Mouse (Mus musculus) liver, adult 2 months (tissue): ENCODE measurements around the gene Nup210.

Experiments
- CTCF ChIP-seq: fragments of 200-500 bp; IDR thresholded peaks from 2 replicates; pipeline ENCODE4 v1.5.1; 2011; ENCODE audit warnings: low read depth, low read length, control low read depth
- POLR2A ChIP-seq: fragments of 200-500 bp; IDR thresholded peaks from 2 replicates; pipeline ENCODE4 v1.6.1; 2011; ENCODE audit warnings: low read length, control low read depth; ENCODE audit not compliant: insufficient read depth; ENCODE audit errors: extremely low read depth

DNA sequence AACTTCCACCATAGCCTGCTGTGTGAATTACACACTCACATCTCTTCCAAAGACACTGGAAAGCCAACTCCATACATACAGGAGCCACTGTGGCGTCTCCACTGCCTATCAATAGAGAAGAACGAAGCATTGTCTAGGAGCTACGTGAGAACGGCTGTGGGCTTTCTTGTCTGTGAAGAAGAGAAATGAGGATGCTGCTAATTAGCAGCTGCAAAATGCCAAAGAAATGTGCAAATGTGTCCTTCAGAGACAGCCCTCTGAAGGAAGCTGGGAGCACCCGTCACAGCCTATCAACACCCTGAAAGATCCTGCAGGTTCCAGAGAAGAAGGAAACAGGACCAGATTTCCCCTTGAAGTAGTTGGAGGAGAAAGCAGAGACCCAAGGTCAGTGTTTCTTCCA lies 69.2 kb downstream of the Nup210 start:
- TF ChIP-seq CTCF, result no peak
- no peak for TF ChIP-seq POLR2A
